Mouse (Mus musculus): Measurements from ENCODE around the gene Trank1.

- TF ChIP-seq CTCF (conservative IDR thresholded peaks at IDR 0.05 in 1 of 2, IDR thresholded peaks at IDR 0.05 in 1 of 2; ENCODE audit: low read depth in 2 of 2, low read length in 2 of 2): no peak
- no peak for TF ChIP-seq NRF1 (IDR thresholded peaks at IDR 0.05; ENCODE audit: low read depth, low read length)
- TF ChIP-seq ZKSCAN1 (IDR thresholded peaks at IDR 0.05; ENCODE audit: borderline replicate concordance, low read depth, low read length): no peak
- no peak for TF ChIP-seq EP300 (IDR thresholded peaks at IDR 0.05; ENCODE audit: low read length)
Observed at GRCm38 (mm10) chr9:111377868-111378267, 66.3 kb downstream of the Trank1 start.
